Mouse (Mus musculus) C2C12 (cell line): ENCODE measurements around the gene Trabd2b. TPM values are rescaled to one million over a fixed set of nuclear protein-coding genes. Genes with fewer than 3 reads are reported as not detected.

ENCODE experiments used
- H3K27me3 ChIP-seq: one replicate; pipeline ENCODE4 v1.6.1; 2011; ENCODE audit not compliant: control insufficient read depth, insufficient read depth, insufficient read length
- H3K36me3 ChIP-seq: one replicate; pipeline ENCODE4 v1.6.1; 2011; ENCODE audit not compliant: control insufficient read depth, insufficient read depth
- H3K4me3 ChIP-seq: one replicate; pipeline ENCODE4 v1.5.1; 2011; ENCODE audit warnings: mild to moderate bottlenecking, control low read depth; ENCODE audit not compliant: poor library complexity, insufficient read depth, severe bottlenecking
- H3K79me2 ChIP-seq: one replicate; pipeline ENCODE4 v1.6.1; 2011; ENCODE audit not compliant: control insufficient read depth, insufficient read depth
- H3K79me3 ChIP-seq: one replicate; pipeline ENCODE4 v1.6.1; 2011; ENCODE audit warnings: low read depth, control low read depth
- H3ac ChIP-seq: one replicate; pipeline ENCODE3; 2011; ENCODE audit warnings: low read depth; ENCODE audit not compliant: control insufficient read depth, insufficient read length
- CEBPB ChIP-seq: IDR thresholded peaks from one replicate; pipeline ENCODE4 v1.6.1; 2011; ENCODE audit warnings: low read depth, mild to moderate bottlenecking, control low read depth, moderate library complexity
- CTCF ChIP-seq: IDR thresholded peaks from one replicate; pipeline ENCODE4 v1.5.1; 2011; ENCODE audit not compliant: control insufficient read depth, insufficient read depth, insufficient read length
- FOSL1 ChIP-seq: IDR thresholded peaks from one replicate; pipeline ENCODE4 v1.8.0; 2011; ENCODE audit warnings: mild to moderate bottlenecking, low read length; ENCODE audit not compliant: poor library complexity, insufficient read depth, severe bottlenecking
- MAX ChIP-seq: IDR thresholded peaks from one replicate; pipeline ENCODE4 v1.6.1; 2011; ENCODE audit warnings: mild to moderate bottlenecking, control low read depth
- MYOD1 ChIP-seq: IDR thresholded peaks from one replicate; pipeline ENCODE4 v1.6.1; 2011; ENCODE audit warnings: low read depth; ENCODE audit not compliant: control insufficient read depth, insufficient read length
- MYOG ChIP-seq: IDR thresholded peaks from one replicate; pipeline ENCODE4 v1.6.1; 2011; ENCODE audit not compliant: control insufficient read depth, insufficient read length; ENCODE audit errors: extremely low read depth
- USF1 ChIP-seq: IDR thresholded peaks from one replicate; pipeline ENCODE4 v1.6.1; 2011; ENCODE audit warnings: low read depth, mild to moderate bottlenecking, control low read depth, moderate library complexity
- polyA plus RNA-seq: library from polyadenylated mRNA; unstranded; fragments of >200 nt; fragmentation: generic; extraction: Trizol; gene quantifications from one replicate; pipeline ENCODE4 v1.2.1, GENCODE M21; 2012; ENCODE audit warnings: missing spikeins

The Trabd2b gene
- polyA plus RNA-seq, 1 experiment: 0.28 TPM

DNA sequence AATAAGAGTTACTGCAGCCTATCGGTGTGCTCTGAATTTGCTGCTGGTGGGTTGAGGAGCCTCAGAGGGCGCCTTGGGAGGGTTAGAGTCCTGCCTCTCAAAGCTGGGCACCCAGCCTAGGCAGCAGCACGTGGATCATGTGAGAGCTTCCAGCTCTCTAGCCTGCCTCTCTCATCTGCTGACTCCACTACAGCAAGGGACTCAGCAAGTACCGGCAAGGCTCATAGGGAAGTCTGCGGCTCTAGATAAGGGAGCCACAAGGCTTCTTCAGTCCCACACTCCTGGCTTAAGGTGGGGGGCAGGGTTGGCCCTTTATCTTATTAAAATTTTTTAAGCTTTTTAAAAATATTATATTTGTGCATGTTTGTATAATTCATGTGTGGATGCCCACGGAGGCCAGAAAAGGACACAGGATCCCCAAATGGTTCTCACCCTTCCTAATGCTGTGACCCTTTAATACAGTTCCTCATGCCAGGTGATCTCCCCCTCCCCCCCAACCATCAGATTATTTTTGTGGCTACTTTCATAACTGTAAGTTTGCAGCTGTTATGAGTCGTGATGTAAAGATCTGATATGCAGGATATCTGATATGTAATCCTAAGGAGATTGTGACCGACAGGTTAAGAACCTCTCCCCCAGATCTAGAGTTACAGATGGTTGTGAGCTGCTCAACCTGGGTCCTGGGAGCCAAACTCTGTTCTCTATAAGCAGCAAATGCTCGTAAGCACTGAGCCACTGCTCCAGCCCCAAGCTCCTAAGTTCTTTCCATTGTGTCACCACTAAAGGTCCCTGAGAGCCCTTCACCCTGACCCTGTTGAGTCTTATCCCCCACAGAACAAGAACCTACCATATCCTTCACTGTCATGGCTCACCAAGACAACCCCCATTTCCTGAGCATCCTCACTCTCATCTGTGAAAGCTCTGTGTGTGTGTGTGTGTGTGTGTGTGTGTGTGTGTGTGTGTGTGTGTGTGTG is 257.8 kb downstream of the Trabd2b start:
- no peak for TF ChIP-seq MYOG
- TF ChIP-seq MAX: no peak
- TF ChIP-seq MYOD1: no peak
- no peak for TF ChIP-seq CEBPB
- TF ChIP-seq CTCF: no peak
- TF ChIP-seq FOSL1: no peak
- TF ChIP-seq USF1: no peak
- Histone ChIP-seq H3K27me3 (peaks cover 46% of the 10 kb centered on the region), H3K4me3 (no peak overlapping the region), H3ac (no peak overlapping the region), H3K79me2 (no peaks in the 10 kb centered on the region), H3K36me3 (no peaks in the 10 kb centered on the region), H3K79me3 (no peaks in the 10 kb centered on the region)

Other genes with a start within 250 kb of the Trabd2b start
- not detected for gene Skint11, start 243.3 kb upstream of the Trabd2b start, polyA plus RNA-seq